Mouse (Mus musculus): ENCODE measurements around the gene Gm21767. TPM values are rescaled to one million over a fixed set of nuclear protein-coding genes. Genes with fewer than 3 reads are reported as not detected.
"Not testable (repeated sequence)": the region's sequence is repeated elsewhere in the genome, so short reads cannot be mapped to it uniquely, and the experiment has no call there.

Gene Gm21767
- not detected in 2 replicates for polyA plus RNA-seq (2016; fragmentation: Nextera tagmentation; extraction: Ambion mirVana)

GRCm38 (mm10) chrY:13941438-13941837 lies at the start of gene Gm21767:
Gene Gm21767 (plus strand): TSS chrY:13941738.
- not testable (repeated sequence) for H3K27ac ChIP-seq; H3K4me3 ChIP-seq; H3K4me1 ChIP-seq; H3K27me3 ChIP-seq; H3K36me3 ChIP-seq; H3K4me2 ChIP-seq (replicated peaks); ATAC-seq (ENCODE audit: insufficient number of reproducible peaks, insufficient read depth, low FRiP score, low TSS enrichment); H3K9ac ChIP-seq; H3K9me3 ChIP-seq
- WGBS: no CpG with 5 or more reads among the region's 3 CpGs

All from embryonic facial prominence, embryonic 12.5 days (tissue).